Mouse (Mus musculus): ENCODE measurements at regions not wholly inside any gene's neighbourhood (a gene's known extent, or its start where the extent isn't known, plus 50 kb on each side); places are given as distances from the start of the nearest gene placed in this dataset.

GRCm38 (mm10) chr9:94467846-94468245 is 70.0 kb downstream of the 1190002N15Rik start:
- TF ChIP-seq CTCF (IDR thresholded peaks at IDR 0.05; ENCODE audit: low read depth) (no peak), EP300 (IDR thresholded peaks at IDR 0.05; ENCODE audit: low read depth) (no peak)
